Mouse (Mus musculus) spleen, postnatal 36 days (tissue): Measurements from ENCODE around the gene Gdi2.

Experiments used
- DNase-seq, 2 experiments: peaks; one replicate each; pipeline ENCODE4 v3.0.0; 2022; ENCODE audit warnings: low spot score in 2 of 2, mixed read lengths in 1 of 2

The Gdi2 gene

DNA sequence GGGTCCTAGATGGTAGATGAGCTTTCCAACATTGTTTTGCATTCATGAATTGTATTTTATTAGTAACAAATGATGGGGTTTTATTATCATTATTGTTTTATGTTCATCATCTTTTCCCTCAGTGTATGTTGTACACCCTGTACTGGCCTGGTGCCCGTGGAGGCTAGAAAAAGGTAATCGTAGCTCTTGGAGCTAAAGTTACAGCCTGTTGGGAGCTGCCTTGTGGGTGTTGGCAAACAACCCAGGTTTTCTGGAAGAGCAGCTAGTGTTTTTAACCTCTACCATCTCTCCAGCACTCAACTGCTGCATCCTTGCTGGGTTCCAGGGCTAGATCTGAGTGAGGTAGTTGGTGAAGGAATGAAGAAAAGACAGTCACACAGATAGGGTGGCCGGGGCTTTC lies 9.5 kb downstream of the Gdi2 start:
- DNase-seq: no peak

DNA sequence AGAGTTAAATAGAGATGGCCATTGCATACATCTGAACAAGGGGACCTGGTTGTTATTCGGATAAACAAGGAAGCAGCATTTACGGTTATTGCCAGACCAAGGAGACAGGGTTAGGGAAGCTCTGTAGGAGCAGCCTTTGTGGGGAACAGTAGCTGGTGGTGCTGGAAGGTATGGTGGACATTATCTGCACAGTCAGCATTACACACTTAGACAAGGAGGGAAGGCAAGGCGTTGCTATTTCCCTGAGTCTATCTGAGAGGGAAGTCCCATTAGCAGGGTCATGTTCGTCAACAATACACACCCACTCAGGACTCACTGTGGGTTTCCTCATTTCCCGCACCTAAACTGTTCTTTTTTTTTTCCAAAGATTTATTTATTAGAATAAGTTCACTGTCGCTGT lies 10.0 kb downstream of the Gdi2 start:
- no peak for DNase-seq

DNA sequence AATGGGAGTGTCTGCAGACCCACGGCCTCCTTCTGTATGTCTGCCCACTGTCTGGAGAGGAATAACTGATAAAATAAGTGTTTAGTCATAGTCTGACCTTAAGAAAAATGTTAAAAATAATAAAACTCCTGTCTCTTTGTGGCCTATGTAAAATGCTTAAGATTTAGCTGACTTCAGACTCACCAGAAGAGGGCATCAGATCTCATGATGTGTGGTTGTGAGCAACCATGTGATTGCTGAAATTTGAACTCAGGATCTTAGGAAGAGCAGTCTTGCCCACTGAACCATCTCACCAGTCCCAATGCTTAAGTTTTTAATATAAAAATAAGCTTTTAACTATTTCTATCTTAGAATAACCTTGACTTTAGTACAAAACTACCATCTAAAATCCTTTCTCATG lies 25.3 kb downstream of the Gdi2 start:
- DNase-seq: no peak

DNA sequence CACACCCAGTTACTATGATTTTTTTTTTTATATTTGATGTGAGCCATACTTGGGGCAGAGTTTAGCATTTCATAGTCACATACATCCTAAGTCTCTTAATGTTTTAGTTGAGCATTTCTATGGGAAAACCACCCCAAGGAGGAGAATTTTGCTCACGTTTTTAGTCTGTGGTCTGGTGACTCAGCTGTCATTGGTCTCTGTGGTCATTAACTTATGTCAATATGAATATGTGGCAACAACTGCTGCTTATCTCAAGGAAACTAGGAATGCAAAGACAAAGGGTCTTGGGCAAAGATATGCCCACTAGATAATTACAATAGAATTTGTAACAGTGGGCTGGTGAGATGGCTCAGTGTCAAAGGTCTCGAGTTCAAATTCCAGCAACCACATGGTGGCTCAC lies 26.1 kb downstream of the Gdi2 start:
- DNase-seq: no peak

DNA sequence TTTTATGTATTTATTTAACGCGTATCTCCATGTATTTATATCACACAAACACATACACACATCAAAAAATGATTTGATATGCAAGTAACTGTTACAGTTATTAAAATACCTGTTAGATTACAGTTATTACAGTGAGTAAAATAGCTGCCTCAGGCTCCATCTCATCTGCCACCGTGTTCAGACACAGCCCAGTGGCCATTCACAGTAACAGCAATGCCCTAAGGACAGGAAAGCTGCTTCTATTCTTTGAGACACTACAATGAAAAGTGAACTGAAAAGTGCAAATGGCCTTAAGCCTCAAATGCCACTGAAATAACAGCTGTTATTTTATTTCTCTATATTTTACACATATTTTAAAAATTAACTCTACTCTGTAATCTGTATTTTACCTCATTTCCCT lies 52.9 kb downstream of the Gdi2 start:
- no peak for DNase-seq

DNA sequence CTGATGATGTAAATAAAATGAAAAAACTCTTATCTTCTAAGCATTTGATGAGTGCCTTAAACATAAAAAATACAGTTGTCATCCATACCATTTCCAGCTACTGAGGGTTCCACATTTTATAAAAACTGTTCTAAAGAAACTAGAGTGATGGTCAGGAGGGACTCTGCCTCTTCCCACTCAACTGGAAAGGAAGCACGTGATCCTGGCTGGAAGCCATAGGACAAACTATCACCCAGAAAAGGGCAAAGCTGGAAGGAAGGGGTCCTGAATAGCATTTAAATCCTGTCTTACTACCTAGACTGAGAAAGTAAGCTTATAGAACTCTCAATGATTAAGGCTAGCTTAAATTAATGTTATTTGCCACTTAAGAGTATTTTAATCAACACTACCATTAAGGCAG lies 56.4 kb downstream of the Gdi2 start:
- no peak for DNase-seq

DNA sequence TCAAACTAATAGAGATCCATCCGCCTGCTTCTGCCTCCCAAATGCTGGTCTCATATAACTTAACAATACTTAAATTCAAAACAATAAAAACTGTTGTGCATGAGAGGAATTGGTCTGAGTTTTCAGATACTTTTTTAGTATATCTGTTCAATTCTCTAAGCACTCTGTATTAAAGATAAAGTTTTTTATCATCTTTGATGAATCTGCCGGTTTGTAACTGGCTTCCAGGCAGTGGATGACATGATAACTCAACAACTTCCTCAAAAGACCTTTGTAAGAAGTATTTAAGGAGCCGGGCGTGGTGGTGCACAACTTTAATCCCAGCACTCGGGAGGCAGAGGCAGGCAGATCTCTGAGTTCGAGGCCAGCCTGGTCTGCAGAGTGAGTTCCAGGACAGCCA lies 58.4 kb downstream of the Gdi2 start:
- no peak for DNase-seq

DNA sequence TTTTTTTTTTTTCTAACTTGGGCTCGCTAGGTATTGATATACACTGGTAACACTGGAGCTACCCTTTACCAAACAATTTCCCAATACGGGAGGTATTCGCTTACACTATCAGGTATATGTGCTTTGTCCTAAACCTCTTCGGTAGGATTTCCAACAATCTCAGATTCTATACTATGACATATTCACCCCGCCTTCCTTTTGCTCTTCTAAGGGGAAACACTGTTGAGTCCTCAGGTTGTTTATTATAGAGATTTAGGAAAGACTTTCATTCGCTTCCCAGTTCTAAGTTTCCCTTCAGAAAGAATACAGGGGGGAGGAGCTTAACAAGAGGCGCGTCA lies 71.9 kb downstream of the Gdi2 start:
- DNase-seq: peak in 1 of 2 experiments; percentile 24

DNA sequence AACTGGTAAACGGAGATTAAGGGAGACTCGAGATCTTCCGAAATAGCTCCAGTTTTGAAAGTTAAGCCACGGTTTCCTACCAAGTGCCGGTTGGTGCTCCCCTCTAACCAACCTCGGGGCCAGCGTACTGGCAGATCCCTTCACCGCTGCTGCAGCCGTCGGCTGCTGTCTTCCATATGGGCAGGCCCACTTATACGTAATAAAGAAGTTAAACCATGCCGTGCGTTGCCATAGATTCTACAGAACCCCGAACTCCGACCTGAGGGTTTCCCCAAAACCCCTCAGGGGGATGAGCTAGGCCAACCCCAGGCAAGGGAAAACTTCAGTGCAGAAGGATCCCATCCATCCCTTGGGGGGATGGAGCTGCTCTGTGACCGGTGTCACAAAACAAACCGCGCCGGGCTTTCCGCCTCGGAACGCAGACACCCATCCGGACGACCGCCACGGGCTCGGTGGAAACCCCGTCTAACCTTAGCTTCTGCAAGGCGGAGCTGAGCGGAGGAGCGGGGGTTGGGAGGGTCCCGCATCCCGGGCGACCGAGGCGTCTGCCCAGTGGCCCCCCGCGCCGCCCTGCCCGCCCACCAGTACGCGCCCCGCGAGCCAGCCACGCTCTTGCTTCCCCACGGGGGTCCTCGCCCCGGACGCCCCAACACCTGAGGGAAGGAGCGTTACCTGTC lies 72.4 kb downstream of the Gdi2 start:
- DNase-seq: peak; percentile 14 to 37

DNA sequence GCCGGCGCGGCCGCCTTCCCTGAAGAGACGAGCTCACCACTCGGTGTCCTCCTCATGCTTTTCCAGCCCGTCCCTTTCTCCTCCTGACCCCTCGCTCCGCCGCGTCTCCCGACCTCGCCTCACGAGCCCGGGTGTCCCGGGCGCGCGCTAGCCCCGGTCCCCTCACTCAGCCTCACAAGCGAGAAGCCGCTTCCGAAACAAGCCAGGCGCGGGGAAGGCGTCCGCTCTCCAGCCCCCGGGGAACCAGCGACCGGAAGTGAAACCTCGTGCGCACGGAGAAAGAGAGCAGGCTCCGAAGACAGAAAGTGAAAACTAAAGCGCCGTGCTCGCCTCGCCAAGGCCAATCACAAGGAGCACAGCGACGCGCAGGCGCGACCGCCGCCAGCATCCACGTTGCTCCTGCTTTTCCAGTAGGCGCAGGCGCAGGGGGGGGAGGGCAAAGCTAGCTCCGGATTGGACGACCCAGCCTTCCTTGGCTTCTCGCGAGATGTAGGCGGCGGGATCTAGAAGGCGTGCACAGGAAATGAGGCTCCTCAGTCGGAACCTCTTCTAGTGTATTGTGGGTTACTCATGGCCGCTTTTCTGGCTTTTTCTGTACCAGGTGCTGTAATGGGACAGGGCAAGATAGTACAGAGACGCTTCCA lies 73.1 kb downstream of the Gdi2 start, which contains the start of gene Fam208b:
Fam208b (minus strand) TSS at position 314 of the 644 bp plus-strand sequence.
- DNase-seq: peak; percentile 98
